ENCODE assay signal across 8 mouse cellular contexts in the genomic region with DNA sequence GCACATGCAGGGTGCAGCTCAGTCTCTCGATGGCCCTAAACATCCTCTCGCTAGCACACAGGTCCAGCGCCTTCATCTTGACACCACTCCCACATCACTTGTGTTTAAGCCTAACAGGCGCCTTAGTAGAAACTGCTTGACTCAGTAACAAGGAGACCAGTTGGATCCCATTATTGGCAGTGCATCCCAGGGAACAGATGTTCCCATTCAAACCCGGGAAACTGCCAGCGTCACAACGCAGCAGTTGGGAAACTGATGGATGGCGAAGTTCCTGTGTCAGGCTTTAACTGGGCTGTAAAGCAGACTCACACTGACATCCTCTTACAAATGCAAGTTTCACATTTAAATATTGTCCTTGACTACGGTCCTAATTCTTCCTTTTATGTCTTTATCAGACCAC. TPM values are rescaled to one million over a fixed set of nuclear protein-coding genes. Genes with fewer than 3 reads are reported as not detected.
A peak's percentile ranks its signal among the peaks of the same experiment; 100 is the strongest.
DNase-seq lines count a peak whose midpoint lies in the region; ATAC-seq and TF ChIP-seq lines count a peak whose summit lies in the region.

No protein-coding gene starts in this region.

- peak; percentile 88 for DNase-seq in heart, adult 11 months
- DNase-seq in heart, postnatal 25 days (ENCODE audit: low spot score) = no peak
- peak; percentile 90 for DNase-seq in brain, embryonic 14.5 days (ENCODE audit: low read depth)
- DNase-seq in spleen, postnatal 10 days (ENCODE audit: low spot score in 2 of 2) = no peak
- DNase-seq in adrenal gland, postnatal 14 days = no peak

- no peak for ATAC-seq in hindbrain, embryonic 16.5 days
- peak; percentile 73 for ATAC-seq in lung, embryonic 16.5 days (ENCODE audit: low read depth)
- no peak for ATAC-seq in activated CD4-positive, CD25-positive, alpha-beta regulatory T cell, adult 4 months

- peaks cover 17% of the 10 kb centered on the region; the same call in 1 of the 2 replicates for H3K4me1 ChIP-seq in hindbrain, embryonic 16.5 days (ENCODE audit: control insufficient read depth, insufficient read depth, low read depth, low read length)
- peaks cover 24% of the 10 kb centered on the region for H3K4me1 ChIP-seq in lung, embryonic 16.5 days (replicated peaks; ENCODE audit: control insufficient read depth, insufficient read depth, low read length)

- no peak overlapping the region for H3K4me2 ChIP-seq in hindbrain, embryonic 16.5 days (ENCODE audit: low read length)
- H3K4me2 ChIP-seq in lung, embryonic 16.5 days (ENCODE audit: low read depth, low read length) = 0 out of 2 replicates have a peak overlapping the region, but pooled peaks have one; percentile 17

- no peak overlapping the region for H3K4me3 ChIP-seq in hindbrain, embryonic 16.5 days (ENCODE audit: low read length)
- H3K4me3 ChIP-seq in lung, embryonic 16.5 days (ENCODE audit: low read length) = no peak overlapping the region

- no peaks in the 10 kb centered on the region for H3K9me3 ChIP-seq in hindbrain, embryonic 16.5 days (ENCODE audit: control insufficient read depth, low read length)
- H3K9me3 ChIP-seq in lung, embryonic 16.5 days (ENCODE audit: control insufficient read depth, low read length) = no peaks in the 10 kb centered on the region

- intact Hi-C loops in heart, postnatal 25 days (cut with DNase I) = no loop called here

- no peak for TF ChIP-seq CTCF in brain, embryonic 14.5 days (IDR thresholded peaks at IDR 0.05; ENCODE audit: borderline replicate concordance, extremely low read depth, insufficient read depth, insufficient read length)

- H3K27me3 ChIP-seq in hindbrain, embryonic 16.5 days (replicated peaks; ENCODE audit: control insufficient read depth, insufficient read depth, low read length) = no peaks in the 10 kb centered on the region
- H3K27me3 ChIP-seq in lung, embryonic 16.5 days (ENCODE audit: control insufficient read depth, insufficient read depth, low read depth, low read length) = no peaks in the 10 kb centered on the region

- H3K27ac ChIP-seq in hindbrain, embryonic 16.5 days (ENCODE audit: low read depth, low read length) = peak overlapping the region; percentile 42; the same call in 1 of the 2 replicates
- peak overlapping the region; percentile 19; the same call in 1 of the 2 replicates for H3K27ac ChIP-seq in lung, embryonic 16.5 days (ENCODE audit: low read length)

- TF ChIP-seq POLR2A in brain, embryonic 14.5 days (IDR thresholded peaks at IDR 0.05; ENCODE audit: borderline replicate concordance, extremely low read depth, insufficient read depth, insufficient read length, poor library complexity, severe bottlenecking) = no peak

- H3K36me3 ChIP-seq in hindbrain, embryonic 16.5 days (ENCODE audit: control insufficient read depth, insufficient read depth, low read length) = no peaks in the 10 kb centered on the region
- H3K36me3 ChIP-seq in lung, embryonic 16.5 days (ENCODE audit: control insufficient read depth, insufficient read depth, low read length) = 0 out of 2 replicates have a peak, but pooled peaks cover 2% of the 10 kb centered on the region

- no peak overlapping the region for H3K9ac ChIP-seq in hindbrain, embryonic 16.5 days (ENCODE audit: low read depth, low read length)
- peak overlapping the region; percentile 28; the same call in 1 of the 2 replicates for H3K9ac ChIP-seq in lung, embryonic 16.5 days (ENCODE audit: low read length)

- WGBS in hindbrain, embryonic 16.5 days = 33% methylated on average over 9 of the region's 9 CpGs
- WGBS in lung, embryonic 16.5 days = 36% methylated on average over 9 of the region's 9 CpGs

RNA-seq across cellular contexts. Expression of gene 2810006K23Rik, which starts 10.0 kb away (rescaled TPM):
- 10 to 100 TPM; 10.5 to 13.6 TPM for total RNA-seq in heart, postnatal 25 days (2021)
- polyA plus RNA-seq in brain, embryonic 14.5 days (2012; rRNA removed) = 10.8 and 13.3 TPM in 2 replicates
- polyA plus RNA-seq in hindbrain, embryonic 16.5 days (2015; fragmentation: Nextera tagmentation; extraction: Ambion mirVana) = 13.3 and 14.2 TPM in 2 replicates
- polyA plus RNA-seq in lung, embryonic 16.5 days (2015; fragmentation: Nextera tagmentation; extraction: Ambion mirVana) = 18.1 and 19.7 TPM in 2 replicates
- 10 to 100 TPM; 11.0 to 18.3 TPM for polyA plus RNA-seq in activated CD4-positive, CD25-positive, alpha-beta regulatory T cell, adult 4 months (2017; shearing (Covaris generic))
- 12.9 and 13.7 TPM in 2 replicates for total RNA-seq in adrenal gland, postnatal 14 days (2021)

RNA-seq across cellular contexts. Expression of gene Mphosph9, which starts 10.1 kb away (rescaled TPM):
- 1 to 10 TPM; 4.0 to 4.6 TPM for total RNA-seq in heart, postnatal 25 days (2021)
- polyA plus RNA-seq in brain, embryonic 14.5 days (2012; rRNA removed) = 18.3 and 19.4 TPM in 2 replicates
- polyA plus RNA-seq in hindbrain, embryonic 16.5 days (2015; fragmentation: Nextera tagmentation; extraction: Ambion mirVana) = 9.1 and 9.9 TPM in 2 replicates
- 13.3 and 15.1 TPM in 2 replicates for polyA plus RNA-seq in lung, embryonic 16.5 days (2015; fragmentation: Nextera tagmentation; extraction: Ambion mirVana)
- 10 to 100 TPM; 14.2 to 15.3 TPM for polyA plus RNA-seq in activated CD4-positive, CD25-positive, alpha-beta regulatory T cell, adult 4 months (2017; shearing (Covaris generic))
- total RNA-seq in adrenal gland, postnatal 14 days (2021) = 6.6 and 7.7 TPM in 2 replicates

RNA-seq across cellular contexts. Expression of gene Cdk2ap1, which starts 25.0 kb away (rescaled TPM):
- total RNA-seq in heart, postnatal 25 days (2021) = 100 to 1,000 TPM; 159 to 181 TPM
- polyA plus RNA-seq in brain, embryonic 14.5 days (2012; rRNA removed) = 303 and 477 TPM in 2 replicates
- polyA plus RNA-seq in hindbrain, embryonic 16.5 days (2015; fragmentation: Nextera tagmentation; extraction: Ambion mirVana) = 48.7 and 51.1 TPM in 2 replicates
- 23.9 and 26.1 TPM in 2 replicates for polyA plus RNA-seq in lung, embryonic 16.5 days (2015; fragmentation: Nextera tagmentation; extraction: Ambion mirVana)
- polyA plus RNA-seq in activated CD4-positive, CD25-positive, alpha-beta regulatory T cell, adult 4 months (2017; shearing (Covaris generic)) = 10 to 100 TPM; 18.4 to 20.1 TPM
- 143 and 159 TPM in 2 replicates for total RNA-seq in adrenal gland, postnatal 14 days (2021)

Comparison
In these comparisons a context has a peak if more than half of its experiments do, and no peak if none do; other contexts are left out.
1. DNase-seq: peak in heart, adult 11 months (single experiment) and brain, embryonic 14.5 days (single experiment); none in heart, postnatal 25 days (single experiment), spleen, postnatal 10 days (0 of 2) and adrenal gland, postnatal 14 days (single experiment).